Mouse (Mus musculus): ENCODE measurements at regions not wholly inside any gene's neighbourhood (a gene's known extent, or its start where the extent isn't known, plus 50 kb on each side); places are given as distances from the start of the nearest gene placed in this dataset.

DNA sequence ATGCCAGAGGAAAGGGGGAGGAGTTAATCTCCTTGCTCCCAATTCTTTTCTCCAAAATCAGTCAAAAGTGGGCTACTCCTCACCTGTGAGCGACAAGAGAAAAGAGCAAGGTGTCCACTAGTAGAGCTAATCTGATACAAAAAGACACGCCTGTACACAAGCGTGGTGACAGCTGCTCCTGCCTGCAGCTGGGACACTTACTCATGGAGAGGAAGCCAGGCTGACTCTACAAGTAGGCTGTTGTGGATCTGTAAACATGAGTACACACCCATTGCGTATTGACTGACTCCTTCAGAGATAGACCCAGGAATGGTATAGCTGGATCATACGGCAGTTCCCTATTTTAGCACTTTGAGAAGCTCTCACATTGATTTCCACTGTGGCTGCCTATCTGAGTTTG is 129.7 kb downstream of the Nuak1 start:
- no peak for DNase-seq (ENCODE audit: low read depth)

DNA sequence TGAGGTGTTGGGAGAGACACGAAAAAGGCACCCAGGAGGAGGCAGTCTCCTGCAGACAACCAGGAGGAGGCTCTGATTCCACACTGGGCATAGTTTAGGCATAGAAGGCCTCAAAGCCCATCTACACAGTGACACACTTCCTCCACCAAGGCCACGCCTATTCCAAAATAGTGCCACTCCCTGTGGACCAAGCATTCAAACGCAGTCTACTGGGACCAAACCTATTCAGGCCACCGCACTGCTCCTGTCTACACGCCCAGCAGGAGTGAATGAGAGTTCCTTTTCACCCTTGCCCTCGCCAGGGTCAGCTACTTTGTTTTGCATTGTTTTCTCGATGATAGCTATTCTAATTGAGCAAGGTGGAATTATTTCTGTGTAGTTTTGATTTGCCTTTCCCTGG is 127.7 kb downstream of the Nuak1 start:
- no peak for DNase-seq (ENCODE audit: low read depth)

DNA sequence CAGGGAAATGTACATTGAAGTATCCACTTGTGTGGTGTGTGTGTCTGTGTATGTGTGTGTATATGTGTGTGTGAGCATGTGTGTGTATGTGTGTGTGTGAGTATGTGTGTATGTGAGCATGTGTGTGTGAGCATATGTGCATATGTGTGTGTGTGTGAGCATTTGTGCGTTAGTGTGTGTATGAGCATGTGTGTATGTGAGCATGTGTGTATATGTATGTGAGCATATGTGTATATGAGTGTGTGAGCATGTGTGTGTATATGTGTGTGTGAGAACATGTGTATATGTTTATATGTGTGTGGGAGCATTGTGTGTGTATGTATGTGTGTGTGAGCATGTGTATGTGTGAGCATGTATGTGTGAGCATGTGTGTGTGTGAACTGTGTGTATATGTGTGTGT is 123.5 kb downstream of the Nuak1 start:
- DNase-seq (ENCODE audit: low read depth), result no peak

DNA sequence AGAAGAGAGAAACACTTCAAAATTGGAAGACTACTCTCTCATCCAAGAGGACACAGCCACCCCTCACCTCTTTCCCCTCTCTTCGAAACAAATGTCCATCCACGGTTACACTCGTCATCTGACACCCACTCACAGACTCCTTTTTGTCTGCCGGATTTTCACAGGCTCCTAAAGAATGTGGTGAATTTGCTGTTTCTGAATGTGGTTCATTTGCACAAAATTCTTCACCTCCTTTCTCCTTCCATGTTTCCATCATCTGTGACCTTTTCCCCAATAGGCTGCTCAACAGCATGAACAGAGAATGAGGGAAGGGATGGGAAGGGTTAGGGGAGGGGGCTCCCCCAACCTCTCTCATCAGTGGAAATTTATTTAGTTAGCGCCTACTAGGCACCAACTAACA is 122.4 kb downstream of the Nuak1 start:
- DNase-seq (ENCODE audit: low read depth), result no peak
